Mouse (Mus musculus): ENCODE measurements around the gene Tex261.

DNA sequence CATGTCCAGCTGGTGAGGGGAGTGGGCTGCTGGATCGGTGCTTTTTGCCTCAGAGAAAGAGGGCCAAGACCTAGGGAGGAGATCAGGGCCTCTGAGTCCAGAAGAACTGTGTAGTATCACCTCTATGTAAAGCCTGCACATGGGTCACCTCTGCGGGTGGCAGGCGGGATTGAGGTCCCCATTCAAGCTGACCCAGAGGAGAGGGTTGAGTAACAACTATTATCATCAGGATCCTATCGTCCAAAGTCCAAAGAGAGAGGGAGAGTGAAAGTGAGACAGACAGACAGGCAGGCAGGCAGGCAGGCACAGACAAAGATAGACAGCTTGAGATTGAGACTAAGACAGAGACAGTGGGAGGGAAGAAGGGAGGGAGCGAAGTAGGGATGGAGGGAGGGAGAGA is 32.4 kb downstream of the Tex261 start:
- no peak for TF ChIP-seq CTCF (IDR thresholded peaks at IDR 0.05; ENCODE audit: control insufficient read depth, insufficient read depth, insufficient replicate concordance, low read depth, low read length)
- TF ChIP-seq POLR2A (IDR thresholded peaks at IDR 0.05; ENCODE audit: control insufficient read depth, low read depth, low read length), result no peak

All from testis, adult 2 months (tissue).